Mouse (Mus musculus): Measurements from ENCODE around the gene Tmprss6. TPM values are rescaled to one million over a fixed set of nuclear protein-coding genes. Genes with fewer than 3 reads are reported as not detected.

Tmprss6 gene
- polyA plus RNA-seq, 1 experiment from 2014 or later, result 155 TPM

DNA sequence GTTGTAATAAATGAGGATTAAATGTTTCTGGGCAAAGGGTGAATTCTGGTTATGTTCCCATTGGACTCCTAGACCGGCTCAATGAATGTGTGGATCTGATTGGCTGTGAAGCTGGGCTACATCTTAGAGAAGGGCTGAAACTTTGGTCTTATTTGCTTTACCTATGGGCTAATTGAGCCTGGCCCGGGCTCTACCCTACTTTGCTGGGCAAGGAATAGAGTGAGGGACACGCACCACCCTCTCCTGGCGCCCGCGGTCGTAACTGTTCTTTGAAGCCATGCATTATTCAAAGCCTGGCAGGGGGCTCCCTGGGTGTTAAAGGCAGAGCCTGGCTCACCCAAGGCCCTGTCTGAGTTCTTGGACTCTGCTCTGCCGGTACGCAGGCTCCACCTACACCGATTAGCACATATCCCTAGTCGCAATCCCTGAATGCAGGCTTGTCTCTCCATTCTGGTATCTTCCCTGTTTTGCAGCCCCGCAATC lies 58.8 kb downstream of the Tmprss6 start:
- CTCF ChIA-PET, result no interaction called here
- DNase-seq (ENCODE audit: low read depth, low spot score) (no peak), ATAC-seq (no peak)
- no peaks in the 10 kb centered on the region for H3K27me3 ChIP-seq
- no peak for TF ChIP-seq CTCF (IDR thresholded peaks at IDR 0.05)
- POLR2A ChIA-PET, result no interaction called here
- in situ Hi-C loops (cut with MboI; ENCODE audit: low pct_unique_long_range_greater_than_20kb), result no loop called here

DNA sequence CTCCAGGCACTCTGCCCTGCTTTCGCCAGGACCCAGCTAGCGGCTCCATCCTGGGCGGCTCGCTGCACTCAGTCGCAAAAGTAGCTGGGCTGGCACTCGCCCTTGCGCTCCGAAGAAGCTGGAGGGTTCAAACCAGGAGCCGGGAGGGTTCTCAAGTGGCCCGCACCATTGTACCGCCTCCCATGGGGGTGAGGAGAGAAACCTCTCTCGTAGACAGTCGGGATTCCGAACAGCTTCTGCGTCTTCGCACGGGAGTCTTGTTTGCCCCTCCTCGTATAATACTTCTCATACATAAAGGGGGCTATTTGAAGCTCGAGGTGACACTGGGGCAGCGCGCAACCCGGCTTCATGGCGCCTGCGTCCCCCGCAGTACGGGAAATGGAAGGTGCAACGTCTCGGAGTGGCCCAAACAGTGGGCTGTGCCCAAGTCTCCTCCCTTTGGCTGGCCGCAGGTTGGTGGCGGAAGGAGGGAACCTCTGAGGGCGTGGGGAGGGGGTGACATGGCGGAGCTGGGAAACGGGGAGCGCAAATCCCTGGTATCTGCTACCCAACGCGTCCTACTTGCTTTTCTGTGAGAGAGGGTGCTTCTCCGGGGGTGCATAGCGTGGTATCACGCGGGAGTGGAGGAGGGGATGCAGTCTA lies 62.0 kb downstream of the Tmprss6 start, which contains the start of gene Mpst:
Gene Mpst (plus strand): TSS at position 124 of the 642 bp plus-strand sequence.
- ChIA-PET POLR2A (interaction anchor here (0.7 to 2.0 kb wide), 4 partner anchors 11 to 124 kb away, joined by 3 to 5 read pairs (median 4); no protein-coding TSS in a partner anchor), CTCF (interaction anchor here (1.0 to 1.5 kb wide), 2 partner anchors 11 to 38 kb away, joined by 3 to 4 read pairs; no protein-coding TSS in a partner anchor)
- ATAC-seq (peak; percentile 80), DNase-seq (ENCODE audit: low read depth, low spot score) (peak; percentile 68)
- H3K27me3 ChIP-seq, result no peaks in the 10 kb centered on the region
- in situ Hi-C loops (cut with MboI; ENCODE audit: low pct_unique_long_range_greater_than_20kb), result no loop called here
- no peak for TF ChIP-seq CTCF (IDR thresholded peaks at IDR 0.05)

DNA sequence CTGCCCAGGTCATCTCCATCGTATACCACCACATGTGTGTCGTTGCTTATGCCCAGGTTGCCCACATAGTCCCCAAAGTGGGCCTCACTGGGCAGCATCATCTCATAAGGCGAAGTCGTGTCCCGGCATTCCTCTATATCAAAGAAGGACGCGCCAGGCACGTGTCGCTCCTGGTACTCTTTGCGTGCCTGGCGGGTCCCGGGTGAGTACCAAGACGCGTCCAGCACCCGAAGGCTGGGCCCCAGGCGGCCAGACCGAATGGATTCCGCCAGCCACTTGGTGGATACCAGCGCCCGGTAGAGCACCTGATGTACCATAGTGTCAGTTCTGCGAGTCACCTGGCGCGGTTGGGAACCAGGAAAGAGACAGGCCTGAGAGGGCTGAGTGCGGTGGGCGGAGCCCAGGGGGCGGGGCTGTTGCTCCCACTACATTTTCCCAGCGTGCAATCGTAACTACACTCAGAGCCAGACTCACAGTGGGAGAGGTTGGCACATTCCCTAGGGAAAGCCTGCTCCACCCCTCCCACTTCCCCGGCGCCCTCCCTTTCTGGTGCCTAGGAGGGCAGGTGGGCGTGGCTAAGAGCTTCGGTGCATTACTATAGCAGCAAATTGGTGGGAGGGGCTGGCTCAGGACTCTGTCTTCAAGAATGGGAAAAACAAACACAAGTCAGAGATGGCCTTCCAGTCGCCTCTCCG lies 62.8 kb downstream of the Tmprss6 start, which contains the start of gene Tst:
Gene Tst (minus strand): TSS at position 391 of the 695 bp plus-strand sequence.
- DNase-seq (ENCODE audit: low read depth, low spot score) (no peak), ATAC-seq (peak; percentile 40)
- in situ Hi-C loops (cut with MboI; ENCODE audit: low pct_unique_long_range_greater_than_20kb), result no loop called here
- H3K27me3 ChIP-seq, result no peaks in the 10 kb centered on the region
- POLR2A ChIA-PET, result interaction anchor here (1.2 to 2.0 kb wide), 2 partner anchors 16 to 125 kb away, joined by 3 to 5 read pairs; no protein-coding TSS in a partner anchor
- no peak for TF ChIP-seq CTCF (IDR thresholded peaks at IDR 0.05)
- CTCF ChIA-PET, result interaction anchor here (1.0 to 1.5 kb wide), 2 partner anchors 12 to 37 kb away, joined by 3 to 4 read pairs; no protein-coding TSS in a partner anchor

DNA sequence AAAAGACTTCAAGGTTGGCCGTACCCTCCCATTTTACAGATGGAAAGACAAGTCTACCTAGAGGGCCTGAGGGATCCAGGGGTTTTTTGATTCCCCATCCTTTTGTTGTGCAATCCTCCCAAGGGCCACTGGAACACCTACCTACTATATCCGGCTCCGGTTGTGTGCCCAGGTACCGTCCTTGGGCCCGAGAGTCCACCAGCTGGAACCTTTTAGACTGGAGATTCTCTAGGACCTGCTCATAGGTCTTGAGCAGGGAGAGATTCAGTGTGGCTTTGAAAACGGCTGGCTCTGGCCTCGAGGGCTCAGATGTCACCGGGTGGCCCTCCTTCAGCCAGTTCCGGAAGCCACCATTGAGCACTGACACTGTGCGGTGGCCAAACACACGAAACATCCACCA lies 63.3 kb downstream of the Tmprss6 start:
- no peaks in the 10 kb centered on the region for H3K27me3 ChIP-seq
- POLR2A ChIA-PET, result interaction anchor here (1.2 kb wide), 1 partner anchor 16 kb away, joined by 3 read pairs; no protein-coding TSS in a partner anchor
- in situ Hi-C loops (cut with MboI; ENCODE audit: low pct_unique_long_range_greater_than_20kb), result no loop called here
- no peak for DNase-seq (ENCODE audit: low read depth, low spot score)
- no peak for TF ChIP-seq CTCF (IDR thresholded peaks at IDR 0.05)
- no peak for ATAC-seq
- CTCF ChIA-PET, result interaction anchor here (1.5 kb wide), 1 partner anchor 36 kb away, joined by 4 read pairs; no protein-coding TSS in a partner anchor

DNA sequence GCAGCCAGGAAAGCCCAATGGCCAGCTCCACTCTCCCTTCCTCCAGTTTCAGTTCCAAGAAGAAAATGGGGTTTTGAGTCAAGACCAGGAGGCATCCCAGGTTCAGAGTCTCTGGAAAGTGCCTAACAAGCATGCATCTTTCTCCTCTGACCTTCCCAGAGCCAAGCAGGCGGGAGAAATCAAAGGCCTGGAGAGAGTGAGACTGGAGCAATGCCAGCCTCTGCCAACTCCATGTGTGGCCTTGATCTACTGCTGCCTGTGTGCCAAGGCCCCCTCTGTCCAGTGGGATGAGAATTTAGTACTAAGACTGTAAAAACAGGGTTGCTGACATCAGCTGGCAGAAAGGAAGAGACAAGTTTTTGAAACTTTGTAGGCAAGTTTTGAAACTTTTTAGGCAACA lies 64.5 kb downstream of the Tmprss6 start:
- ChIA-PET CTCF (no interaction called here), POLR2A (no interaction called here)
- DNase-seq (ENCODE audit: low read depth, low spot score), result no peak
- no peak for TF ChIP-seq CTCF (IDR thresholded peaks at IDR 0.05)
- no peaks in the 10 kb centered on the region for H3K27me3 ChIP-seq
- in situ Hi-C loops (cut with MboI; ENCODE audit: low pct_unique_long_range_greater_than_20kb), result no loop called here
- no peak for ATAC-seq

DNA sequence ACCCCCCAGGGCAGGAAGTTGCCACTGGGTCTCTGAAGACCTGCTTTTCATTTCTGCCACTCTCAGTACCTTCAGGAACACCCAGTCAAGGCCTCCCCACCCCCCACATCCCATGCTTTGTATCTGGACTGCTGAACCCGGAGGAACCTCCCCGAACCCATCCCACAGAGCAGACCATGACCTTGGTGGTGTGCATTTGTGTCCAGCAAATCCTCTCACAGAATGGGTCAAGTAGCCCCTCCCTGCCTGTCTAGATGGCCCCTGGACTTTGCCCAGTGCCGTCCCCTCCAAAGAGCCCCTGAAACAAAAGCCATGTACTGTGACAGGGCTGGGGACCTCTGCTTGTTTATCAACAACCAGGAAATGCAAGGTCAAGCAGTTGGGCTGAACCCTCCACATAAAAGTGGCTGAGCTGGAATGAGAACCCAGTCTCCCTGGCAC lies 65.1 kb downstream of the Tmprss6 start:
- TF ChIP-seq CTCF (IDR thresholded peaks at IDR 0.05), result no peak
- in situ Hi-C loops (cut with MboI; ENCODE audit: low pct_unique_long_range_greater_than_20kb), result no loop called here
- no peak for DNase-seq (ENCODE audit: low read depth, low spot score)

DNA sequence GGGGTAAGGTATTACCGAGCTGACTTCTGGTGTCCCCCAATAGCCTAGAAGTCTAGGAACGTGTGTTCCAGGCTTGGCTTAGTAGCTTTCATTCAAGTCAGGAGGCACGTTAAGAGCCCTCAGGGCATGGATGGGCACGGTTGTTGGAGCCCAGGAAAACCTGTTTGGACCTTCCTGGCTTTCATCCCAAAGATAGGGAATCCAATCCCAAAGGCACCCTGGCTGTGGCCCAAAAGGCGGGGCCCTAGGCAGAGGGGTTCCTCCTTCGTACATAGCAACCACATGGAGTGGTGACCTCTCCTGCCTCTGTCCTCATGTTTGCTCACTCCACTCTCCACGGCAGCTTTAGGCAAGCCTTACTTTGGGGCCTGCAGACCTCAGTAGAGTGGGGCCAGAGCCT lies 66.0 kb downstream of the Tmprss6 start:
- no peak for TF ChIP-seq CTCF (IDR thresholded peaks at IDR 0.05)
- CTCF ChIA-PET, result interaction anchor here (1.0 kb wide), 1 partner anchor 33 kb away, joined by 3 read pairs; no protein-coding TSS in a partner anchor

More for the DNA sequence above, 65.1 kb downstream of the Tmprss6 start:
- POLR2A ChIA-PET, result no interaction called here
- H3K27me3 ChIP-seq, result no peaks in the 10 kb centered on the region
- no peak for ATAC-seq
- CTCF ChIA-PET, result no interaction called here

DNA sequence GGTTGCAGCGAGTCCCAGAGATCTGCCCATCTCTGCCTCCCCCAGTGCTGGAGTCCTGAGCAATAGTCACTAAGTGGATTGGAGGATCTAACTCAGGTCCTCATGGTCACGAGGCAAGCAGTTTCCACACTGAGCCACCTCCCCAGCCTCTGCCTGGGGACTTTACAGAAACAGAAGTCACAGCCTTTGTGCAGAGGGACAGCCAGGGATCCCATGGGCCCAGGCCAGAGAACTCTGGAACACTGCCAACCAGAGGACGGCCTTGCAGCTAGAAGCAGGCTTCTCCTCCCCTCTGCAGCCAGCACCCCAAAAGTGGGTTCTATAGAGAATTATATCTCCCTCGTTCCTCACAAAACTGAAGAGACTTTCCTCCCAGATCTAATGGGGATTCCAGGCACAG lies 66.5 kb downstream of the Tmprss6 start:
- TF ChIP-seq CTCF (IDR thresholded peaks at IDR 0.05), result no peak
- no peak for DNase-seq (ENCODE audit: low read depth, low spot score)
- no peak for ATAC-seq
- in situ Hi-C loops (cut with MboI; ENCODE audit: low pct_unique_long_range_greater_than_20kb), result no loop called here
- ChIA-PET CTCF (interaction anchor here (1.0 kb wide), 1 partner anchor 33 kb away, joined by 3 read pairs; no protein-coding TSS in a partner anchor), POLR2A (interaction anchor here (0.6 kb wide), 1 partner anchor 16 kb away, joined by 4 read pairs; no protein-coding TSS in a partner anchor)
- no peaks in the 10 kb centered on the region for H3K27me3 ChIP-seq

More for the DNA sequence above, 66.0 kb downstream of the Tmprss6 start:
- POLR2A ChIA-PET, result interaction anchor here (0.6 kb wide), 2 partner anchors 15 to 35 kb away, joined by 4 read pairs; no protein-coding TSS in a partner anchor
- H3K27me3 ChIP-seq, result no peaks in the 10 kb centered on the region
- in situ Hi-C loops (cut with MboI; ENCODE audit: low pct_unique_long_range_greater_than_20kb), result no loop called here
- DNase-seq (ENCODE audit: low read depth, low spot score) (no peak), ATAC-seq (no peak)

DNA sequence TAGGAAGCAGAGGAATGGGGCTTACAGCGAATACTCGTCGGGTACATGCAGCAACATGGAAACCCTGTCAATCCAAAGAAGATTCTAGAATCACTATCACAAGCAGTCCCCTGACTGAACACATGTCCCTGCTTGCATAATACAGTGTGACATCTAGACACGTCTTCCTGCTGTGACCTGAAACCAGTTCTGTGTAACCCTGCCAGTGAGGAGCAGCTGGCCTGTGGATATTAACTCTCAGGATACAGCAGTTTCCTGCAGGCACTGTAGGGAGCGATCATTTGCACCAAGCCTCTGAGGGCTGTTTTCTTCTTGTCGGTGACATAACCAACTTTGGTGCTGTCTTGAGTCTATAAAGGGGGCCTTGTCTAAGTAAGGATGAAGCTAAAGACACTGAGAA lies 67.1 kb downstream of the Tmprss6 start:
- H3K27me3 ChIP-seq, result no peaks in the 10 kb centered on the region
- in situ Hi-C loops (cut with MboI; ENCODE audit: low pct_unique_long_range_greater_than_20kb), result no loop called here
- CTCF ChIA-PET, result interaction anchor here (1.4 kb wide), 1 partner anchor 16 kb away, joined by 3 read pairs; no protein-coding TSS in a partner anchor
- TF ChIP-seq CTCF (IDR thresholded peaks at IDR 0.05), result no peak
- POLR2A ChIA-PET, result no interaction called here
- DNase-seq (ENCODE audit: low read depth, low spot score), result no peak
- ATAC-seq, result no peak

DNA sequence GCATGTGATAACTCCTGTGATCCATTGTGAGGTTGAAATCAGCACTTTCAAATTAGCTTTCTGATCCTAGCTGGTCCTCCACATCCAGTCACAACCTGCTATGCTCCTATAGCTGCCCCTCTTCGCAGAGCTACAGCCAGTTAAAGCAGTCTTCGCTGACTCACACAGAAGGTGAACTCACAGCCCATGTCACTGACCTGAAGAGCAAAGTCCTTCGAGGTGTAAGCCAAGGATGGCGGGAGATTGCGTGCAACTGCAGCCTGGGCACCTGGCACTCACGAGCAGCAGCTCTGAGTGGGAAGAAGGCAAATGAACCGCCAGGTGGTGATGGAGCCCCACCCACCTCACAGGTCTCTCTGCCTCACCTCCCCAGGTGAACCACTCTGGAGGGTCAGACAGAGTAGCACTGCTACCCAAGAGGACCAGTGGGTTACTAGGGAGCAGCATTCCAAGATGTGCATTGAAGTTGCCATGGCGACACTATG lies 72.9 kb downstream of the Tmprss6 start, which contains the start of gene Tex33:
Gene Tex33 (minus strand): TSS at position 435 of the 485 bp plus-strand sequence.
- no peak for DNase-seq (ENCODE audit: low read depth, low spot score)
- ChIA-PET CTCF (interaction anchor here (1.1 kb wide), 1 partner anchor 24 kb away, joined by 3 read pairs; no protein-coding TSS in a partner anchor), POLR2A (no interaction called here)
- in situ Hi-C loops (cut with MboI; ENCODE audit: low pct_unique_long_range_greater_than_20kb), result no loop called here
- no peak for TF ChIP-seq CTCF (IDR thresholded peaks at IDR 0.05)
- ATAC-seq, result no peak
- no peaks in the 10 kb centered on the region for H3K27me3 ChIP-seq
